Mouse (Mus musculus) testis, postnatal 14 days (tissue): ENCODE measurements around the gene Cd52.

ENCODE experiments used
- DNase-seq: peaks from one replicate; pipeline ENCODE4 v3.0.0; 2021; ENCODE audit warnings: low spot score

Gene Cd52

GRCm38 (mm10) chr4:134052560-134052959 lies 42.3 kb downstream of the Cd52 start:
- DNase-seq: no peak

- DNase-seq: no peak
Measured at GRCm38 (mm10) chr4:134051912-134052311, 43.0 kb downstream of the Cd52 start.

- DNase-seq: no peak
Measured at GRCm38 (mm10) chr4:134047648-134048047, 47.2 kb downstream of the Cd52 start.

GRCm38 (mm10) chr4:134043041-134043440 lies 51.8 kb downstream of the Cd52 start:
- no peak for DNase-seq

GRCm38 (mm10) chr4:134041317-134042123 lies 53.4 kb downstream of the Cd52 start:
- DNase-seq: no peak

GRCm38 (mm10) chr4:134035953-134036352 lies 58.9 kb downstream of the Cd52 start:
- DNase-seq: peak; percentile 65
